Mouse (Mus musculus): ENCODE results near the gene Crygs.

DNA sequence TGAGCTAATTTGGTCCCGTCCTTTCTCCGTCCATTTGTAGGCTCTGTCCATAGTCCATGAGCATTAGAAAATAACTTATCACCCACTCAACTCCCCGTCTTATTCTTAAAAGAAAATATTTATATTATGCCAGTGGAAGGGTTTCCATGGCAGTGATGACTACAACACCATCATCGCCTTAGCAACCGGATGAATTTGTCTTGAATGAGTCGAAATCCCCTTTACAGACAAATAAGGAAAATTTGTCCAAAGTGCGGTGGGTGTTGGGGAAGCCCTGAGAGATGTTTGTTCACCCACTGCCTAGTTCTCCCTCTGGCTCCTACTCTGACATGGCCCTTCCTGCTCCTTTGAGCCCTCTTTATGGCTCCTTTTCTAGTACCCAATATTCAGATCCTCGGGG is 42.7 kb downstream of the Crygs start:
- no peak for TF ChIP-seq EP300 (IDR thresholded peaks at IDR 0.05; ENCODE audit: low read depth)
- no peak for TF ChIP-seq CTCF (IDR thresholded peaks at IDR 0.05; ENCODE audit: low read depth)

Measured in heart, postnatal 0 days (tissue).